Mouse (Mus musculus) gastrocnemius, postnatal 10 days (tissue): ENCODE data around the gene Olfr1368. TPM values are rescaled to one million over a fixed set of nuclear protein-coding genes. Genes with fewer than 3 reads are reported as not detected.
"Not testable (repeated sequence)": the region's sequence is repeated elsewhere in the genome, so short reads cannot be mapped to it uniquely, and the experiment has no call there.

Source experiments
- DNase-seq: peaks from one replicate; pipeline ENCODE4 v3.0.0; 2021; ENCODE audit warnings: mixed read lengths
- total RNA-seq, 2 experiments: library from RNA; stranded (reverse); gene quantifications; 2 replicates each; pipeline ENCODE4 v1.2.3; 2021

The Olfr1368 gene
- total RNA-seq, 2 experiments from 2014 or later = not detected

- peak; percentile 58 for DNase-seq
Observed at GRCm38 (mm10) chr13:21166936-21167909, 21.6 kb upstream of the Olfr1368 start.

DNA sequence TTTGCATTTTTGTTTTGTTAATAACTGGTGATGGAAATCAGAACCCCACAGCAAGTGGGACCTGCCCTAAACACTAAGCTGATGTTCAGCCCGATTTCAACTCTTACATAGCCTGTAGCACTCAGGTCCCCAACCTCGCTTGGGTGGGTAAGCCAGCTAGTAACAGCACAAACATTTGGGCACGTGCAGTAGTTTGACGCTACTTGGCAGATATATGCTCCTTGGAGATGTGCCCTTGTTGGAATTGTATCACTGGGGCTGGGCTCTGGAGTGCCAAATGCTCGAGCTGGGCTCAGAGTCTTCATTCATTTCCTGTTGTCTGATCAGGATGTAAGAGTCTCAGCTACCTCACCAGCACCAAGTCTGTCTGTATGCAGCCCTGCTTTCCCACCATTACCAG is 16.9 kb upstream of the Olfr1368 start:
- no peak for DNase-seq

GRCm38 (mm10) chr13:21161591-21161990 is 15.9 kb upstream of the Olfr1368 start:
- no peak for DNase-seq

DNA sequence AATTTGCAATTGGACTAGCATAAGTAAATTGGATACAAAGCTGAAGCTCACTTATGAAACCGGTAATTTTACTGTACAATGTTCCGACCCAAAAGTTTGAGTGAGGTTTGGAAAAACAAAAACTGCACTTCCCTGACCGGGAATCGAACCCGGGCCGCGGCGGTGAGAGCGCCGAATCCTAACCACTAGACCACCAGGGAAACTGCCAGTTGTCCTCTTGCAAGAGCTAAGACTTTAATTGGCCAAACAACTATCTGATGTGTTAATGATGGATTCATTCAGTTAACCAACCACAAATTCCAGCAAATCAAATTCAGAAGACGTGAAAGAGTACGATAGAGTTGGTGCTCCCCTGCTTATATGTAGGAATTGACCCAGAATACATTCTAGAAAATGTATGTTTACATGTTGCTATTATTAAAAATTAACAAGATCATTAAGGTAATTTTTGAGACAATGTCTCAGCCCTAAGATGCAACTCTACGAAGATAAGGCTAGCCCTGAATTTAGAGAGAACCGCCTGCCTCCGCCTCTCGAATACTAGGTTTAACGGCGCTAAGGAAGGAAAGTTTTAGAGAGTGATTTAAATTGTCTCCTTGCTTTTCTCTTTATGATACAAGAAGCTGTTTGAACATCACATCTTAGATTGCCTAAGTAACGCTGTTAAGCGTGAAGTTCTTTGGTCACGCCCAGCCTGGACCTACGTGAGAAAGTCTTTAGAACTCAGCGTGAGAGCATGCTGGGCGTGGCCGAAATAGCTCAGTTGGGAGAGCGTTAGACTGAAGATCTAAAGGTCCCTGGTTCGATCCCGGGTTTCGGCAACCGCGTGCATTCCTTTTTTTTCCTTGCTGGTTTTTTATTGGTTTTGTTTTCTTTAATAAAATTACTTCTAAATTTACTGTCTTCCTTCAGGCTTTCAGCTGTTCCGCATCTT is 15.3 kb upstream of the Olfr1368 start:
- peak; percentile 87 for DNase-seq

- no peak for DNase-seq
Observed at GRCm38 (mm10) chr13:21160041-21160511, 14.4 kb upstream of the Olfr1368 start.

DNA sequence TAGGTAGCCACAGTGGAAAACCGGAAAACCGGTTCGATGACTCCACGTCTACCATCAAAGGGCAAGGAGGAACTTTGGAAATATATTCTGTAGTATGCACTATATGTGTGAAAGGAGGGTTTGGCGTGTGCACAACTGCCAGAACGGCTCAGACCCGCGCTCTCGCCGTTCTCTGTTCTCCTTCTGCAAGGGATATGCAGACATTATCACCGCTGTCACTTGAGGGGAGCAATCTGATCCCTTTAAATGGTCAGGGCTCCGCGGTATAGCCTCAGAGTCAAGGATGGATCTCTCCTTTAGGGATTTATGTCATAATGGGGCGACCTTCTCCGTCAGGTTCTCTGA is 13.8 kb upstream of the Olfr1368 start:
- DNase-seq = no peak

DNA sequence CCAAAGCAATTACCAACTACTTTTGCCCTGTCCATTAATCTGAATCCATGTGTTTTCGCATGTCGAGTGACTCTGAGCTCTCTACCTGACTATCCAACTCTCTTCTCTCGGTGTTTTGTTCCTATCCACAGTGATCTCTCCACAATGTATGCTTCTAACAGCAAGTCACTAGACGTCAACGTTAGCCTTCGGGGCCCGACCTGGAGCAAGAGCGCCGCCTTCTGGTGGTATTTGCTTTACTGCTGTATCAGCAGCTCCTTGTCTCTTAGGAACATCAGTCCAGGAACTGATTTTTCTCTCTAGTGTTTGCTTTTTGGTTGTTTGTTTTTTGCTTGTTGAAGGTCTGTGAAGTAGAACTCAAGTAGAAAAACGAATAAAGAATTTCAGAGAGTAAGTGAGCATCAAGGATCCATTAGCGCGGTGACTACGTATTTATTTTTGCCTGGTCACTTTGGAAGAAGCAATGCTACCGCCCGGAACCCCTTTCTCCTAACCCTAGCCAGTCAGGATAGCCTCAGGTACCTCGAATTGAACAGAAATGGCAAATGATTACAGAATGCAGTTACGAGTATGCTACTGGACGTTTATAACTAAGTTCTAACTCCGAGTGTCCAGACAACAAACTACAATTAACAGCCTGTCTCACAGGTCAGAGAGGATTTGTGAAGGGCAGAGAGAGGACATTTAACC is 13.3 kb upstream of the Olfr1368 start:
- DNase-seq = peak; percentile 88

DNA sequence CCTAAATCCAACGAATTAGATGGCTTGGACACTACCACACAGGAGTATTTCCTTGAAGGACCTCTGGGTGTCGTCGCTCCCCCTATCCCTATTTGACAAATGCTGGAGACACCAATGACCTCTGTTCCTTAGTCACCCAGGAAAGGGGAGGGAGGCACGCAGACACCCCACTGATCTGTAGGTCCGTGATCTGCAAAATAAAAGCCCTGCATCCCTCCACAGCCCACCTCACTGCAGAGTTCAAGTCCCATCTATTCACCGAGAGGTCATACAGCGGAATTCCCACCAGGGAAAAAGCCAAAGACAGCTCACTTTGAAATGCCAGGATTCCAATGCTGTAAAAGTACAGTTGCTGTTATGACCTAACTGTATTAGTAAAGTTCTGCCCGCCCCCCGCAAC is 12.4 kb upstream of the Olfr1368 start:
- DNase-seq = no peak

DNA sequence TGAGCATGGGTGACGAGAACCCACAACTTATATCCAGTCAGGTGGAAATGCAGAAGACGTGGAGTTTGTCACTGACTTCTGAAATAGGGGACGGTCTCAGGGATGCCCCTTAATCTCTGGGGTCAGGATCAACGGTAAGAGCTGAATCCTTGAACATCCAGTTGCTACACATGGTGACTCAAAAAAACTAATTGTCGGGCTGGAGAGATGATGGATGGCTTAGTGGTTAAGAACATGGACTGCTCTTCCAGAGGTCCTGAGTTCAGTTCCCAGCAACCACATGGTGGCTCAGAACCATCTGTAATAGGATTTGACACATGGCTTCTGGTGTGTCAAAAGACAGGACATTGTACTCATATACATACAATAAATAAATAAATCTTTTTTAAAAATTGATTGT is 10.2 kb upstream of the Olfr1368 start:
- no peak for DNase-seq

GRCm38 (mm10) chr13:21142421-21142820 is 3.2 kb downstream of the Olfr1368 start:
- no peak for DNase-seq

- DNase-seq = not testable (repeated sequence)
Observed at GRCm38 (mm10) chr13:21129339-21129738, 16.3 kb downstream of the Olfr1368 start, which contains the start of gene Olfr263. Olfr263 (plus strand) TSS chr13:21129639.

- no peak for DNase-seq
Observed at GRCm38 (mm10) chr13:21114121-21114520, 31.5 kb downstream of the Olfr1368 start.

- DNase-seq = not testable (repeated sequence)
Observed at GRCm38 (mm10) chr13:21111183-21111582, 34.5 kb downstream of the Olfr1368 start, which contains the start of gene Olfr1369-ps1. Olfr1369-ps1 (plus strand) TSS chr13:21111483.

DNA sequence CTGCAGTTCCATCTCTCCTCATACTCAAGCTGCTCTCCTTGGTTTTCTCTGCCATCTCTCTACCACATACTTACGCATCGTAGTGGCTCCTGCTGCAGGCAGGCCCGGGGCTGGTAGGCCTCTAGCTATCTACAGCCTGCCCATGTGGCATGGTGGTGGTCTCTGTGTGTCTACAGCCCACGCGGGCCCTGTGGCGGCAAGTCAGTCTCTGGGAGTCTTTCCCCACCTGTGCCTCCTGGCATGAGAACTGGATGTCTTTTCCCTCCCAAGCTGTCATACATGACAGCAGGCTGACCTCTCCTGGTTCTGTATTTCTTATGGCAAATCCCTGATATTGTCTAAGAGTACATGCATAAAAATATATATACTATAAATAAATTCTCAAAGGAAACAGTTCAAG is 35.2 kb downstream of the Olfr1368 start:
- no peak for DNase-seq

DNA sequence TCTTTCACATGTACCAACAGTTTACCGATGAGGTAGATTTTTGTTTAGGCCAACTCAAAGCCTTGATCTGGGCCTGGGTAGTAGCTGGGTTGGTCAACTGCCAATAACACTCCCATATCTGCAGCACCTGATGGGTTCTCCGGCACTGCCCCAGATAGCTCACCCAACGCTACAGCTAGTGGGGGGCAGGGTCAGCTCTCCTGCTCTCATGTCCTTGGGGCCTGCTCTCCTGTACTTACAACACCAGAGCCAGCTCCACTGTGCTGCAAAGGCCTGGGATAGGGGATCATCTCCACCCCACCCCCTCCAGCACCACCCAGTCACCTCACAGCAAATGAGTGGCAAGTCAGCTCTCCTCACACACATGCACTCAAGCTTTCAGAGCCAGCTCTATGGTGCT is 35.9 kb downstream of the Olfr1368 start:
- DNase-seq = no peak

Other genes starting within 250 kb of the Olfr1368 start
- not detected for gene Olfr1370, start 70.9 kb downstream of the Olfr1368 start, total RNA-seq
- gene Olfr1369-ps1, start 34.4 kb downstream of the Olfr1368 start, total RNA-seq = not detected
- gene Olfr263, start 16.2 kb downstream of the Olfr1368 start, total RNA-seq = not detected
- gene Trim27, start 33.6 kb upstream of the Olfr1368 start, total RNA-seq = 10 to 100 TPM; 27.9 to 36.8 TPM
- not detected for gene Gpx5, start 146.9 kb upstream of the Olfr1368 start, total RNA-seq
- gene Gpx6, start 166.3 kb upstream of the Olfr1368 start, total RNA-seq = not detected
- not detected for gene Olfr1367, start 201.0 kb upstream of the Olfr1368 start, total RNA-seq
- gene Zscan12, start 217.0 kb upstream of the Olfr1368 start, total RNA-seq = 1 to 10 TPM; 6.2 to 6.3 TPM